Mouse (Mus musculus) stomach, postnatal 0 days (tissue): ENCODE measurements around the gene Fap. TPM values are rescaled to one million over a fixed set of nuclear protein-coding genes. Genes with fewer than 3 reads are reported as not detected.

Source experiments
- ATAC-seq: fragments of 200-750 bp; cut with Nextera tagmentation; 2 replicates; pipeline ENCODE4 v1.8.0; 2017; ENCODE audit not compliant: low FRiP score, low TSS enrichment
- DNase-seq: peaks from one replicate; pipeline ENCODE4 v3.0.0-alpha.2; 2016; ENCODE audit warnings: low spot score
- H3K27ac ChIP-seq: fragments of 300-500 bp; sonication (generic); replicated peaks from 2 replicates; pipeline ENCODE4 v1.5.1; 2014; ENCODE audit warnings: mild to moderate bottlenecking, control low read depth
- H3K27me3 ChIP-seq: fragments of 300-500 bp; sonication (generic); 2 replicates; pipeline ENCODE4 v1.6.1; 2014; ENCODE audit warnings: low read length; ENCODE audit not compliant: control insufficient read depth, insufficient read depth
- H3K36me3 ChIP-seq: fragments of 300-500 bp; sonication (generic); 2 replicates; pipeline ENCODE4 v1.6.1; 2014; ENCODE audit warnings: low read length, mixed read lengths; ENCODE audit not compliant: control insufficient read depth, insufficient read depth
- H3K4me1 ChIP-seq: fragments of 300-500 bp; sonication (generic); replicated peaks from 2 replicates; pipeline ENCODE4 v1.6.1; 2014; ENCODE audit warnings: antibody characterized with exemption; ENCODE audit not compliant: control insufficient read depth, insufficient read depth
- H3K4me2 ChIP-seq: fragments of 300-500 bp; sonication (generic); replicated peaks from 2 replicates; pipeline ENCODE4 v1.6.1; 2014; ENCODE audit warnings: low read depth, mild to moderate bottlenecking, control low read depth, moderate library complexity
- H3K4me3 ChIP-seq: fragments of 300-500 bp; sonication (generic); 2 replicates; pipeline ENCODE4 v1.5.1; 2014; ENCODE audit warnings: low read depth, low read length, control low read depth
- H3K9ac ChIP-seq: fragments of 300-500 bp; sonication (generic); 2 replicates; pipeline ENCODE4 v1.6.1; 2014; ENCODE audit warnings: mild to moderate bottlenecking, low read length, control low read depth, mixed read lengths
- H3K9me3 ChIP-seq: fragments of 300-500 bp; sonication (generic); 2 replicates; pipeline ENCODE4 v1.6.1; 2016; ENCODE audit warnings: low read length; ENCODE audit not compliant: control insufficient read depth
- CTCF ChIP-seq: IDR thresholded peaks from 2 replicates; pipeline ENCODE4 v1.5.1; 2016; ENCODE audit warnings: antibody characterized with exemption, low read depth, mild to moderate bottlenecking, moderate library complexity
- EP300 ChIP-seq: optimal IDR thresholded peaks from 2 replicates; pipeline ENCODE3; 2016; ENCODE audit warnings: antibody characterized with exemption
- WGBS: fragments of 180-500 bp; shearing (Covaris S2); extraction: QIAGEN DNeasy Blood & Tissue Kit; methylation state at CpG from one replicate; pipeline ENCODE4 v1.1.7; 2014; 5-methylcytosine and 5-hydroxymethylcytosine counted together
- polyA plus RNA-seq: library from polyadenylated mRNA; unstranded; fragments of >200 nt; fragmentation: Nextera tagmentation; extraction: Ambion mirVana; gene quantifications from 2 replicates; pipeline ENCODE4 v1.2.1, GENCODE M21; 2015

Fap gene
- polyA plus RNA-seq, 1 experiment from 2014 or later: 2.3 TPM

- H3K36me3 ChIP-seq: no peaks in the 10 kb centered on the region
- H3K4me2 ChIP-seq: no peak overlapping the region
- H3K27me3 ChIP-seq: no peaks in the 10 kb centered on the region
- H3K27ac ChIP-seq: no peak overlapping the region
- DNase-seq: no peak
- no peak for ATAC-seq
- 71% methylated on average over 5 of the region's 5 CpGs for WGBS
- no peaks in the 10 kb centered on the region for H3K4me1 ChIP-seq
- no peak for TF ChIP-seq CTCF
- no peak for TF ChIP-seq EP300
- H3K9me3 ChIP-seq: no peaks in the 10 kb centered on the region
- no peak overlapping the region for H3K9ac ChIP-seq
- no peak overlapping the region for H3K4me3 ChIP-seq
Observed at GRCm38 (mm10) chr2:62503326-62503725, 70.5 kb downstream of the Fap start.

- Histone ChIP-seq H3K27me3 (no peaks in the 10 kb centered on the region), H3K9me3 (no peaks in the 10 kb centered on the region), H3K9ac (no peak overlapping the region), H3K27ac (no peak overlapping the region), H3K4me1 (no peaks in the 10 kb centered on the region), H3K4me3 (no peak overlapping the region), H3K4me2 (no peak overlapping the region), H3K36me3 (no peaks in the 10 kb centered on the region)
- no peak for TF ChIP-seq CTCF
- TF ChIP-seq EP300: no peak
- ATAC-seq (no peak), DNase-seq (no peak)
- 76% methylated on average over 4 of the region's 4 CpGs for WGBS
Observed at GRCm38 (mm10) chr2:62502516-62502915, 71.4 kb downstream of the Fap start.

- H3K9me3 ChIP-seq: no peaks in the 10 kb centered on the region
- H3K36me3 ChIP-seq: no peaks in the 10 kb centered on the region
- H3K4me3 ChIP-seq: no peak overlapping the region
- no peaks in the 10 kb centered on the region for H3K4me1 ChIP-seq
- WGBS: 77% methylated on average over 5 of the region's 5 CpGs
- H3K27ac ChIP-seq: no peak overlapping the region
- H3K4me2 ChIP-seq: no peak overlapping the region
- no peak overlapping the region for H3K9ac ChIP-seq
- no peak for ATAC-seq
- no peak for DNase-seq
- TF ChIP-seq EP300 (no peak), CTCF (no peak)
- no peaks in the 10 kb centered on the region for H3K27me3 ChIP-seq
Observed at GRCm38 (mm10) chr2:62498821-62499220, 75.1 kb downstream of the Fap start.

GRCm38 (mm10) chr2:62498086-62498485, 75.8 kb downstream of the Fap start:
- Histone ChIP-seq H3K9me3 (no peaks in the 10 kb centered on the region), H3K36me3 (no peaks in the 10 kb centered on the region), H3K27me3 (no peaks in the 10 kb centered on the region), H3K9ac (no peak overlapping the region), H3K27ac (no peak overlapping the region), H3K4me3 (no peak overlapping the region), H3K4me1 (no peaks in the 10 kb centered on the region), H3K4me2 (no peak overlapping the region)
- no peak for TF ChIP-seq EP300
- TF ChIP-seq CTCF: no peak
- ATAC-seq (no peak), DNase-seq (no peak)
- WGBS: 90% methylated on average over 4 of the region's 4 CpGs

- H3K27ac ChIP-seq: no peak overlapping the region
- ATAC-seq: no peak
- 79% methylated on average over 5 of the region's 5 CpGs for WGBS
Observed at GRCm38 (mm10) chr2:62497333-62498002, 76.4 kb downstream of the Fap start.

GRCm38 (mm10) chr2:62495407-62495806, 78.5 kb downstream of the Fap start:
- 64% methylated on average over 4 of the region's 4 CpGs for WGBS
- H3K27me3 ChIP-seq: no peaks in the 10 kb centered on the region
- no peak for DNase-seq
- no peak overlapping the region for H3K4me2 ChIP-seq
- no peaks in the 10 kb centered on the region for H3K9me3 ChIP-seq
- ATAC-seq: no peak
- no peaks in the 10 kb centered on the region for H3K36me3 ChIP-seq
- H3K4me3 ChIP-seq: no peak overlapping the region
- no peaks in the 10 kb centered on the region for H3K4me1 ChIP-seq
- H3K9ac ChIP-seq: no peak overlapping the region
- TF ChIP-seq EP300 (no peak), CTCF (no peak)
- H3K27ac ChIP-seq: no peak overlapping the region

More at GRCm38 (mm10) chr2:62497333-62498002, 76.4 kb downstream of the Fap start:
- no peak overlapping the region for H3K4me3 ChIP-seq
- no peaks in the 10 kb centered on the region for H3K4me1 ChIP-seq
- H3K27me3 ChIP-seq: no peaks in the 10 kb centered on the region
- no peaks in the 10 kb centered on the region for H3K9me3 ChIP-seq
- TF ChIP-seq EP300 (no peak), CTCF (no peak)
- H3K36me3 ChIP-seq: no peaks in the 10 kb centered on the region
- no peak for DNase-seq
- H3K9ac ChIP-seq: no peak overlapping the region
- H3K4me2 ChIP-seq: no peak overlapping the region
